Mouse (Mus musculus): ENCODE data around the gene Gm17018. TPM values are rescaled to one million over a fixed set of nuclear protein-coding genes. Genes with fewer than 3 reads are reported as not detected.

Gm17018 gene
- total and polyA plus RNA-seq, 3 experiments, result 6.1 to 22.4 (median 22.1) TPM

DNA sequence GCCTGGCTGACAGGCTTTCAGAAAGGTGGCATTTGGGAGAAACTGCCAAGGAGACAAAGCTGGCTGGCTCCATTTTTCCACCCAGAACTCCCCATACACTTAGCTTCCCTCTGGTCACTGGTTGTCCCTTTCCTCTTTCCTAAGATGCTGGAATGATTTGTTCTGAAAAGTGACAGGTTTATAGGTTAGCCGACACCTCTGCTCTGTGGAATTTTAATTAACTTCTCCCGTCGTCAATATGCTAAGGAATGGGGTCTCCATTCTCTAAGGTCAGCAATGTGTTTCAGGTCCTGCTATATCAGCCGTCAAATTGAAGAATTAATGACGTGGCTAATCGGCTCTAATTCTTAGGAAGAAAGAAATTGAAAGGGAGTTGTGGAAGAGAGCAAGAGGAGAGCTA is 68.2 kb downstream of the Gm17018 start:
- DNase-seq, result no peak
- WGBS, result 85% methylated on average over 6 of the region's 6 CpGs
- no peaks in the 10 kb centered on the region for H3K27me3 ChIP-seq (ENCODE audit: control insufficient read depth, insufficient read depth, low read length)
- H3K4me1 ChIP-seq (ENCODE audit: control insufficient read depth, insufficient read depth, low read length), result no peaks in the 10 kb centered on the region
- TF ChIP-seq EP300 (IDR thresholded peaks at IDR 0.05; ENCODE audit: insufficient read depth, low read depth, low read length) (no peak), CTCF (IDR thresholded peaks at IDR 0.05) (no peak), POLR2A (IDR thresholded peaks at IDR 0.05; ENCODE audit: insufficient read depth, low read depth, low read length) (no peak)
- H3K4me3 ChIP-seq, result no peak overlapping the region
- intact Hi-C loops (cut with DNase I), result no loop called here
- no peaks in the 10 kb centered on the region for H3K36me3 ChIP-seq (ENCODE audit: control insufficient read depth, insufficient read depth, low read length)
- no peaks in the 10 kb centered on the region for H3K79me2 ChIP-seq (replicated peaks; ENCODE audit: control insufficient read depth, insufficient read depth, low read length)
- no peak overlapping the region for H3K9ac ChIP-seq (ENCODE audit: low read depth, low read length)
- no peak overlapping the region for H3K27ac ChIP-seq

DNA sequence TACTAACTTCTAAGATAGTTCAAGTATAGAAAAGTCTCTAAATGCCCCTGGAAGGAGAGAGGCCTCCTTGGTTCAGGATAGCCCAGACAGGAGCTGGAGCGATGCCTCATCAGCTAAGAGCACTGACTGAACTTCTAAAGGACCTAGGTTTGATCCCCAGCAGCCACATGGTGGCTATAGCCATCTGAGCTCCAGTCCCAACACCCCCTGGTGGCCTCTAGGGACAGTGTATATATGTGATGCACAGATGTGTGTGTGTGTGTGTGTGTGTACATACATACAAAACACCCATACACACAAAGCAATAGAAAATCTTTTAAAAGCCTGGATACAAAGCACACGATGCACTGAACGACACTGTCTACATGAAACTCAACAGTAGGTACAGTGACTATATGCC is 68.8 kb downstream of the Gm17018 start:
- H3K9ac ChIP-seq (ENCODE audit: low read depth, low read length), result no peak overlapping the region
- H3K27me3 ChIP-seq (ENCODE audit: control insufficient read depth, insufficient read depth, low read length), result no peaks in the 10 kb centered on the region
- no peak for DNase-seq
- no peaks in the 10 kb centered on the region for H3K4me1 ChIP-seq (ENCODE audit: control insufficient read depth, insufficient read depth, low read length)
- intact Hi-C loops (cut with DNase I), result no loop called here
- H3K27ac ChIP-seq, result no peak overlapping the region
- H3K36me3 ChIP-seq (ENCODE audit: control insufficient read depth, insufficient read depth, low read length), result no peaks in the 10 kb centered on the region
- WGBS, result 95% methylated on average over 3 of the region's 3 CpGs
- H3K79me2 ChIP-seq (replicated peaks; ENCODE audit: control insufficient read depth, insufficient read depth, low read length), result no peaks in the 10 kb centered on the region
- TF ChIP-seq POLR2A (IDR thresholded peaks at IDR 0.05; ENCODE audit: insufficient read depth, low read depth, low read length), result no peak
- peak; percentile 42 for TF ChIP-seq CTCF (IDR thresholded peaks at IDR 0.05)
- no peak overlapping the region for H3K4me3 ChIP-seq

Other genes starting within 250 kb of the Gm17018 start
- gene Btrc, start 196.9 kb upstream of the Gm17018 start, total RNA-seq (2021), result 10 to 100 TPM; 19.6 to 20.4 TPM
- 10.4 and 18.0 TPM in 2 replicates for gene Btrc, start 196.9 kb upstream of the Gm17018 start, polyA plus RNA-seq (2012; rRNA removed)
- gene Poll, start 84 bp upstream of the Gm17018 start, total RNA-seq (2021), result 1 to 10 TPM; 9.7 to 9.8 TPM
- gene Poll, start 84 bp upstream of the Gm17018 start, polyA plus RNA-seq (2012; rRNA removed), result 9.5 and 10.7 TPM in 2 replicates
- gene Fbxw4, start 99.7 kb downstream of the Gm17018 start, total RNA-seq (2021), result 10 to 100 TPM; 28.1 to 31.2 TPM
- 61.5 and 73.0 TPM in 2 replicates for gene Fbxw4, start 99.7 kb downstream of the Gm17018 start, polyA plus RNA-seq (2012; rRNA removed)
- not detected for gene Fgf8, start 182.3 kb downstream of the Gm17018 start, total RNA-seq (2021)
- not detected in 2 replicates for gene Fgf8, start 182.3 kb downstream of the Gm17018 start, polyA plus RNA-seq (2012; rRNA removed)
- gene Npm3, start 189.0 kb downstream of the Gm17018 start, total RNA-seq (2021), result 10 to 100 TPM; 15.6 to 15.7 TPM
- gene Npm3, start 189.0 kb downstream of the Gm17018 start, polyA plus RNA-seq (2012; rRNA removed), result 25.2 and 28.0 TPM in 2 replicates
- gene Mgea5, start 223.2 kb downstream of the Gm17018 start, total RNA-seq (2021), result 10 to 100 TPM; 70.8 to 81.9 TPM
- 22.4 and 49.3 TPM in 2 replicates for gene Mgea5, start 223.2 kb downstream of the Gm17018 start, polyA plus RNA-seq (2012; rRNA removed)

All from heart, adult 2 months (tissue).